Mouse (Mus musculus) embryonic facial prominence, embryonic 12.5 days (tissue): ENCODE measurements around the gene Hexb. TPM values are rescaled to one million over a fixed set of nuclear protein-coding genes. Genes with fewer than 3 reads are reported as not detected.
A peak's percentile ranks its signal among the peaks of the same experiment; 100 is the strongest.
"Not testable (repeated sequence)": the region's sequence is repeated elsewhere in the genome, so short reads cannot be mapped to it uniquely, and the experiment has no call there.

Source experiments
- ATAC-seq: fragments of 200-750 bp; cut with Nextera tagmentation; 2 replicates; pipeline ENCODE4 v1.8.0; 2017; ENCODE audit not compliant: insufficient number of reproducible peaks, insufficient read depth, low FRiP score, low TSS enrichment
- H3K27ac ChIP-seq: fragments of 300-500 bp; sonication (generic); 2 replicates; pipeline ENCODE4 v1.5.1; 2016; ENCODE audit warnings: mild to moderate bottlenecking
- H3K27me3 ChIP-seq: fragments of 300-500 bp; sonication (generic); 2 replicates; pipeline ENCODE4 v1.6.1; 2016; ENCODE audit warnings: mild to moderate bottlenecking, moderate library complexity
- H3K36me3 ChIP-seq: fragments of 300-500 bp; sonication (generic); 2 replicates; pipeline ENCODE4 v1.6.1; 2016; ENCODE audit warnings: mild to moderate bottlenecking
- H3K4me1 ChIP-seq: fragments of 300-500 bp; sonication (generic); 2 replicates; pipeline ENCODE4 v1.6.1; 2016
- H3K4me2 ChIP-seq: fragments of 300-500 bp; sonication (generic); replicated peaks from 2 replicates; pipeline ENCODE4 v1.6.1; 2016; ENCODE audit warnings: mild to moderate bottlenecking, moderate library complexity
- H3K4me3 ChIP-seq: fragments of 300-500 bp; sonication (generic); 2 replicates; pipeline ENCODE4 v1.5.1; 2016; ENCODE audit warnings: mild to moderate bottlenecking
- H3K9ac ChIP-seq: fragments of 300-500 bp; sonication (generic); 2 replicates; pipeline ENCODE4 v1.6.1; 2016; ENCODE audit warnings: mild to moderate bottlenecking, moderate library complexity
- H3K9me3 ChIP-seq: fragments of 300-500 bp; sonication (generic); 2 replicates; pipeline ENCODE4 v1.6.1; 2016; ENCODE audit warnings: mild to moderate bottlenecking, moderate library complexity
- WGBS: fragments of 180-500 bp; shearing (Covaris S2); methylation state at CpG from one replicate; pipeline ENCODE4 v1.1.7; 2016; 5-methylcytosine and 5-hydroxymethylcytosine counted together
- polyA plus RNA-seq: library from polyadenylated mRNA; unstranded; fragments of >200 nt; fragmentation: Nextera tagmentation; extraction: Ambion mirVana; gene quantifications from 2 replicates; pipeline ENCODE4 v1.2.1, GENCODE M21; 2016

The Hexb gene
- polyA plus RNA-seq, 1 experiment from 2014 or later, result 29.8 TPM

- ATAC-seq, result no peak
- no peaks in the 10 kb centered on the region for H3K9me3 ChIP-seq
- WGBS, result 91% methylated on average over 5 of the region's 5 CpGs
- H3K27me3 ChIP-seq, result no peaks in the 10 kb centered on the region
- H3K27ac ChIP-seq, result no peak overlapping the region
- no peaks in the 10 kb centered on the region for H3K4me1 ChIP-seq
- peaks cover 57% of the 10 kb centered on the region for H3K36me3 ChIP-seq
- H3K4me2 ChIP-seq, result no peak overlapping the region
- H3K9ac ChIP-seq, result no peak overlapping the region
- H3K4me3 ChIP-seq, result no peak overlapping the region
Observed at GRCm38 (mm10) chr13:97176731-97177130, 21.4 kb downstream of the Hexb start.

GRCm38 (mm10) chr13:97175520-97176264 lies 22.5 kb downstream of the Hexb start:
- 87% methylated on average over 10 of the region's 10 CpGs for WGBS
- no peak overlapping the region for H3K9ac ChIP-seq
- H3K4me3 ChIP-seq, result no peak overlapping the region
- H3K27ac ChIP-seq, result no peak overlapping the region
- H3K36me3 ChIP-seq, result peaks cover 57% of the 10 kb centered on the region
- H3K9me3 ChIP-seq, result no peaks in the 10 kb centered on the region
- H3K4me2 ChIP-seq, result no peak overlapping the region
- no peaks in the 10 kb centered on the region for H3K4me1 ChIP-seq
- no peaks in the 10 kb centered on the region for H3K27me3 ChIP-seq
- no peak for ATAC-seq

GRCm38 (mm10) chr13:97145834-97146233 lies 52.3 kb downstream of the Hexb start:
- WGBS, result 63% methylated on average over 4 of the region's 4 CpGs
- H3K9me3 ChIP-seq, result no peaks in the 10 kb centered on the region
- no peak for ATAC-seq
- no peak overlapping the region for H3K4me2 ChIP-seq
- no peak overlapping the region for H3K4me3 ChIP-seq
- no peaks in the 10 kb centered on the region for H3K4me1 ChIP-seq
- no peak overlapping the region for H3K9ac ChIP-seq
- H3K27ac ChIP-seq, result no peak overlapping the region
- no peaks in the 10 kb centered on the region for H3K27me3 ChIP-seq
- peaks cover 46% of the 10 kb centered on the region for H3K36me3 ChIP-seq

- no peaks in the 10 kb centered on the region for H3K27me3 ChIP-seq
- no peaks in the 10 kb centered on the region for H3K4me1 ChIP-seq
- WGBS, result 87% methylated on average over 7 of the region's 7 CpGs
- no peaks in the 10 kb centered on the region for H3K9me3 ChIP-seq
- H3K27ac ChIP-seq, result no peak overlapping the region
- no peak overlapping the region for H3K9ac ChIP-seq
- H3K36me3 ChIP-seq, result peaks cover 23% of the 10 kb centered on the region
- no peak for ATAC-seq
- no peak overlapping the region for H3K4me2 ChIP-seq
- no peak overlapping the region for H3K4me3 ChIP-seq
Observed at GRCm38 (mm10) chr13:97142321-97142720, 55.8 kb downstream of the Hexb start.

- not testable (repeated sequence) for ATAC-seq, H3K27me3 ChIP-seq, H3K9me3 ChIP-seq, H3K4me1 ChIP-seq
- peaks cover 20% of the 10 kb centered on the region for H3K36me3 ChIP-seq
- peak overlapping the region; percentile 78 for H3K9ac ChIP-seq
- WGBS, result 33% methylated on average over 8 of the region's 8 CpGs
- H3K4me3 ChIP-seq, result peak overlapping the region; percentile 86
- peak overlapping the region; percentile 54 for H3K4me2 ChIP-seq
- H3K27ac ChIP-seq, result 0 out of 2 replicates have a peak overlapping the region, but pooled peaks have one; percentile 82
Observed at GRCm38 (mm10) chr13:97138404-97138931, 59.7 kb downstream of the Hexb start.

GRCm38 (mm10) chr13:97137466-97138400 lies 60.4 kb downstream of the Hexb start, which contains the start of the genes Gfm2 and Nsa2:
Gene Gfm2 (plus strand): TSS chr13:97137937.
Gene Nsa2 (minus strand): TSS chr13:97137937.
- Histone ChIP-seq H3K36me3 (peaks cover 21% of the 10 kb centered on the region), H3K27ac (peak within 1 kb of the TSS; percentile 82), H3K9ac (peak within 1 kb of the TSS; percentile 78), H3K4me2 (peak within 1 kb of the TSS; percentile 63), H3K4me3 (peak within 1 kb of the TSS; percentile 86), H3K9me3 (no peaks in the 10 kb centered on the region), H3K27me3 (no peaks in the 10 kb centered on the region), H3K4me1 (no peaks in the 10 kb centered on the region)
- WGBS, result under 1% methylated on average over 57 of the region's 57 CpGs
- peak; percentile 93 for ATAC-seq

GRCm38 (mm10) chr13:97130413-97130812 lies 67.7 kb downstream of the Hexb start:
- not testable (repeated sequence) for ATAC-seq, H3K9me3 ChIP-seq, H3K27ac ChIP-seq, H3K27me3 ChIP-seq, H3K9ac ChIP-seq, H3K4me2 ChIP-seq, H3K4me1 ChIP-seq, H3K4me3 ChIP-seq
- peaks cover 23% of the 10 kb centered on the region for H3K36me3 ChIP-seq
- no CpG with 5 or more reads among the region's 2 CpGs for WGBS

GRCm38 (mm10) chr13:97129654-97130053 lies 68.5 kb downstream of the Hexb start:
- not testable (repeated sequence) for H3K4me1 ChIP-seq, H3K27me3 ChIP-seq, H3K27ac ChIP-seq, H3K4me3 ChIP-seq, H3K4me2 ChIP-seq, H3K9ac ChIP-seq, ATAC-seq, H3K9me3 ChIP-seq
- WGBS, result 91% methylated on average over 4 of the region's 4 CpGs
- peaks cover 20% of the 10 kb centered on the region for H3K36me3 ChIP-seq

Other genes with a start within 250 kb of the Hexb start
- gene 1700029F12Rik, start 164.0 kb downstream of the Hexb start, polyA plus RNA-seq, result not detected in 2 replicates
- gene Fam169a, start 131.1 kb downstream of the Hexb start, polyA plus RNA-seq, result 5.5 and 7.3 TPM in 2 replicates
- gene Gm6169, start 99.1 kb downstream of the Hexb start, polyA plus RNA-seq, result 0.71 and 1.9 TPM in 2 replicates
- gene Gfm2, start 60.4 kb downstream of the Hexb start, polyA plus RNA-seq, result 34.5 and 36.2 TPM in 2 replicates
- gene Nsa2, start 60.4 kb downstream of the Hexb start, polyA plus RNA-seq, result 61.1 and 66.6 TPM in 2 replicates
- 7.8 and 8.0 TPM in 2 replicates for gene Enc1, start 42.7 kb upstream of the Hexb start, polyA plus RNA-seq